Mouse (Mus musculus) hindbrain, embryonic 10.5 days (tissue): ENCODE results near the gene Ntng2. TPM values are rescaled to one million over a fixed set of nuclear protein-coding genes. Genes with fewer than 3 reads are reported as not detected.

Experiments used
- DNase-seq: peaks from one replicate; pipeline ENCODE4 v3.0.0-alpha.2; 2017; ENCODE audit warnings: low spot score
- H3K27ac ChIP-seq: fragments of 300-500 bp; sonication (generic); 2 replicates; pipeline ENCODE4 v1.5.1; 2016; ENCODE audit warnings: mild to moderate bottlenecking, moderate library complexity
- H3K27me3 ChIP-seq: fragments of 300-500 bp; sonication (generic); 2 replicates; pipeline ENCODE4 v1.6.1; 2016; ENCODE audit warnings: mild to moderate bottlenecking; ENCODE audit not compliant: poor library complexity, insufficient read depth, severe bottlenecking
- H3K36me3 ChIP-seq: fragments of 300-500 bp; sonication (generic); 2 replicates; pipeline ENCODE4 v1.6.1; 2016; ENCODE audit warnings: mild to moderate bottlenecking, moderate library complexity
- H3K4me1 ChIP-seq: fragments of 300-500 bp; sonication (generic); replicated peaks from 2 replicates; pipeline ENCODE4 v1.6.1; 2016; ENCODE audit warnings: mild to moderate bottlenecking
- H3K4me3 ChIP-seq: fragments of 300-500 bp; sonication (generic); 2 replicates; pipeline ENCODE4 v1.5.1; 2016; ENCODE audit warnings: mild to moderate bottlenecking, moderate library complexity
- H3K9me3 ChIP-seq: fragments of 300-500 bp; sonication (generic); 2 replicates; pipeline ENCODE4 v1.6.1; 2016; ENCODE audit warnings: mild to moderate bottlenecking, moderate library complexity
- WGBS: fragments of 180-500 bp; shearing (Covaris S2); methylation state at CpG from one replicate; pipeline ENCODE4 v1.1.7; 2016; 5-methylcytosine and 5-hydroxymethylcytosine counted together
- polyA plus RNA-seq: library from polyadenylated mRNA; unstranded; fragments of >200 nt; fragmentation: Nextera tagmentation; extraction: Ambion mirVana; gene quantifications from 2 replicates; pipeline ENCODE4 v1.2.1, GENCODE M21; 2016

Ntng2 gene
- polyA plus RNA-seq, 1 experiment from 2014 or later = 1.4 TPM

GRCm38 (mm10) chr2:29250263-29251094 lies 2.3 kb downstream of the Ntng2 start:
- under 1% methylated on average over 44 of the region's 44 CpGs for WGBS
- Histone ChIP-seq H3K9me3 (no peaks in the 10 kb centered on the region), H3K4me3 (peak overlapping the region; percentile 74), H3K27ac (peak overlapping the region; percentile 85), H3K4me1 (peaks cover 79% of the 10 kb centered on the region), H3K27me3 (peaks cover 100% of the 10 kb centered on the region), H3K36me3 (no peaks in the 10 kb centered on the region)
- DNase-seq = peak; percentile 52

GRCm38 (mm10) chr2:29249852-29250251 lies 3.0 kb downstream of the Ntng2 start:
- peaks cover 98% of the 10 kb centered on the region for H3K27me3 ChIP-seq
- 0 out of 2 replicates have a peak overlapping the region, but pooled peaks have one; percentile 5 for H3K27ac ChIP-seq
- H3K4me1 ChIP-seq = peaks cover 79% of the 10 kb centered on the region
- H3K36me3 ChIP-seq = no peaks in the 10 kb centered on the region
- DNase-seq = no peak
- H3K9me3 ChIP-seq = no peaks in the 10 kb centered on the region
- H3K4me3 ChIP-seq = peak overlapping the region; percentile 74
- under 1% methylated on average over 10 of the region's 10 CpGs for WGBS

GRCm38 (mm10) chr2:29248551-29248950 lies 4.3 kb downstream of the Ntng2 start:
- no peak overlapping the region for H3K27ac ChIP-seq
- H3K4me1 ChIP-seq = peaks cover 72% of the 10 kb centered on the region
- 74% methylated on average over 3 of the region's 3 CpGs for WGBS
- H3K9me3 ChIP-seq = 0 out of 2 replicates have a peak, but pooled peaks cover 4% of the 10 kb centered on the region
- no peak overlapping the region for H3K4me3 ChIP-seq
- 0 out of 2 replicates have a peak, but pooled peaks cover 8% of the 10 kb centered on the region for H3K36me3 ChIP-seq
- no peak for DNase-seq
- peaks cover 85% of the 10 kb centered on the region for H3K27me3 ChIP-seq

GRCm38 (mm10) chr2:29247386-29247785 lies 5.4 kb downstream of the Ntng2 start:
- WGBS = 71% methylated on average over 2 of the region's 2 CpGs
- peaks cover 73% of the 10 kb centered on the region for H3K27me3 ChIP-seq
- 0 out of 2 replicates have a peak, but pooled peaks cover 8% of the 10 kb centered on the region for H3K36me3 ChIP-seq
- no peak overlapping the region for H3K4me3 ChIP-seq
- no peak overlapping the region for H3K27ac ChIP-seq
- H3K9me3 ChIP-seq = 0 out of 2 replicates have a peak, but pooled peaks cover 4% of the 10 kb centered on the region
- DNase-seq = no peak
- H3K4me1 ChIP-seq = peaks cover 61% of the 10 kb centered on the region

GRCm38 (mm10) chr2:29246891-29247290 lies 5.9 kb downstream of the Ntng2 start:
- peaks cover 68% of the 10 kb centered on the region for H3K27me3 ChIP-seq
- peaks cover 56% of the 10 kb centered on the region for H3K4me1 ChIP-seq

GRCm38 (mm10) chr2:29246275-29246674 lies 6.5 kb downstream of the Ntng2 start:
- peaks cover 62% of the 10 kb centered on the region for H3K27me3 ChIP-seq
- H3K4me1 ChIP-seq = peaks cover 49% of the 10 kb centered on the region
- no peak overlapping the region for H3K27ac ChIP-seq
- H3K36me3 ChIP-seq = 0 out of 2 replicates have a peak, but pooled peaks cover 8% of the 10 kb centered on the region
- 0 out of 2 replicates have a peak, but pooled peaks cover 4% of the 10 kb centered on the region for H3K9me3 ChIP-seq
- no peak overlapping the region for H3K4me3 ChIP-seq
- WGBS = 83% methylated on average over 3 of the region's 3 CpGs
- DNase-seq = no peak

More at GRCm38 (mm10) chr2:29246891-29247290, 5.9 kb downstream of the Ntng2 start:
- 73% methylated on average over 7 of the region's 7 CpGs for WGBS
- H3K9me3 ChIP-seq = 0 out of 2 replicates have a peak, but pooled peaks cover 4% of the 10 kb centered on the region
- no peak overlapping the region for H3K27ac ChIP-seq
- no peak for DNase-seq
- H3K4me3 ChIP-seq = no peak overlapping the region
- 0 out of 2 replicates have a peak, but pooled peaks cover 8% of the 10 kb centered on the region for H3K36me3 ChIP-seq

- 47% methylated on average over 10 of the region's 10 CpGs for whole genome bisulfite sequencing
- DNase-seq = no peak
- H3K36me3 ChIP-seq = 0 out of 2 replicates have a peak, but pooled peaks cover 8% of the 10 kb centered on the region
- H3K27ac ChIP-seq = 0 out of 2 replicates have a peak overlapping the region, but pooled peaks have one; percentile 3
- H3K27me3 ChIP-seq = peaks cover 56% of the 10 kb centered on the region
- H3K4me1 ChIP-seq = peaks cover 47% of the 10 kb centered on the region
- no peak overlapping the region for H3K4me3 ChIP-seq
- 0 out of 2 replicates have a peak, but pooled peaks cover 4% of the 10 kb centered on the region for H3K9me3 ChIP-seq
Measured at GRCm38 (mm10) chr2:29245341-29245779, 7.4 kb downstream of the Ntng2 start.

- H3K27me3 ChIP-seq = 0 out of 2 replicates have a peak, but pooled peaks cover 3% of the 10 kb centered on the region
- 83% methylated on average over 17 of the region's 17 CpGs for WGBS
- H3K4me1 ChIP-seq = peaks cover 30% of the 10 kb centered on the region
- H3K4me3 ChIP-seq = no peak overlapping the region
- DNase-seq = no peak
- H3K9me3 ChIP-seq = 0 out of 2 replicates have a peak, but pooled peaks cover 4% of the 10 kb centered on the region
- 0 out of 2 replicates have a peak, but pooled peaks cover 5% of the 10 kb centered on the region for H3K36me3 ChIP-seq
- no peak overlapping the region for H3K27ac ChIP-seq
Measured at GRCm38 (mm10) chr2:29239329-29239728, 13.5 kb downstream of the Ntng2 start.

- Histone ChIP-seq H3K27me3 (0 out of 2 replicates have a peak, but pooled peaks cover 3% of the 10 kb centered on the region), H3K36me3 (no peaks in the 10 kb centered on the region), H3K9me3 (no peaks in the 10 kb centered on the region), H3K4me3 (no peak overlapping the region), H3K27ac (no peak overlapping the region), H3K4me1 (peaks cover 29% of the 10 kb centered on the region)
- WGBS = 29% methylated on average over 4 of the region's 4 CpGs
- peak; percentile 64 for DNase-seq
Measured at GRCm38 (mm10) chr2:29237623-29238022, 15.2 kb downstream of the Ntng2 start.

- Histone ChIP-seq H3K36me3 (no peaks in the 10 kb centered on the region), H3K27ac (no peak overlapping the region), H3K4me1 (peaks cover 26% of the 10 kb centered on the region), H3K4me3 (no peak overlapping the region), H3K9me3 (no peaks in the 10 kb centered on the region), H3K27me3 (0 out of 2 replicates have a peak, but pooled peaks cover 2% of the 10 kb centered on the region)
- DNase-seq = no peak
- 73% methylated on average over 7 of the region's 7 CpGs for WGBS
Measured at GRCm38 (mm10) chr2:29235811-29236210, 17.0 kb downstream of the Ntng2 start.

GRCm38 (mm10) chr2:29235026-29235425 lies 17.8 kb downstream of the Ntng2 start:
- WGBS = 89% methylated on average over 3 of the region's 3 CpGs
- Histone ChIP-seq H3K27ac (no peak overlapping the region), H3K4me1 (peaks cover 21% of the 10 kb centered on the region), H3K27me3 (no peaks in the 10 kb centered on the region), H3K4me3 (no peak overlapping the region), H3K9me3 (no peaks in the 10 kb centered on the region), H3K36me3 (no peaks in the 10 kb centered on the region)
- DNase-seq = no peak

GRCm38 (mm10) chr2:29234002-29234401 lies 18.8 kb downstream of the Ntng2 start:
- peaks cover 21% of the 10 kb centered on the region for H3K4me1 ChIP-seq
- no peaks in the 10 kb centered on the region for H3K36me3 ChIP-seq
- no peaks in the 10 kb centered on the region for H3K9me3 ChIP-seq
- H3K4me3 ChIP-seq = no peak overlapping the region
- WGBS = 71% methylated on average over 4 of the region's 4 CpGs
- DNase-seq = no peak
- H3K27ac ChIP-seq = no peak overlapping the region
- H3K27me3 ChIP-seq = no peaks in the 10 kb centered on the region
